Mouse (Mus musculus) liver, embryonic 14.5 days (tissue): ENCODE results near the gene C2cd2l. TPM values are rescaled to one million over a fixed set of nuclear protein-coding genes. Genes with fewer than 3 reads are reported as not detected.

Experiments
- ATAC-seq: fragments of 200-750 bp; cut with Nextera tagmentation; 2 replicates; pipeline ENCODE4 v1.8.0; 2017; ENCODE audit warnings: moderate number of reproducible peaks, mild to moderate bottlenecking, moderate library complexity; ENCODE audit not compliant: insufficient read depth
- DNase-seq, 3 experiments: peaks; one replicate each; pipeline ENCODE4 v3.0.0-alpha.2; 2012 to 2013; ENCODE audit warnings: low read depth in 3 of 3, low spot score in 3 of 3
- H3K27ac ChIP-seq: fragments of 300-500 bp; sonication (generic); 2 replicates; pipeline ENCODE4 v1.5.1; 2014; ENCODE audit warnings: moderate library complexity, mild to moderate bottlenecking, control low read depth, inconsistent platforms
- H3K27me3 ChIP-seq: fragments of 300-500 bp; sonication (generic); 2 replicates; pipeline ENCODE4 v1.6.1; 2014; ENCODE audit warnings: mild to moderate bottlenecking, low read length, moderate library complexity; ENCODE audit not compliant: control insufficient read depth, insufficient read depth
- H3K36me3 ChIP-seq: fragments of 300-500 bp; sonication (generic); replicated peaks from 2 replicates; pipeline ENCODE4 v1.6.1; 2014; ENCODE audit warnings: low read depth; ENCODE audit not compliant: control insufficient read depth, insufficient read depth
- H3K4me1 ChIP-seq, 2 experiments: fragments of 200-500 bp in 1 of 2; fragments of 300-500 bp in 1 of 2; sonication (generic) in 1 of 2; replicated peaks; 2 replicates each; pipeline ENCODE4 v1.6.1; 2012 to 2014; ENCODE audit warnings: antibody characterized with exemption in 1 of 2, inconsistent platforms in 1 of 2, low read length in 1 of 2; ENCODE audit not compliant: control insufficient read depth in 2 of 2, insufficient read depth in 2 of 2
- H3K4me2 ChIP-seq: fragments of 300-500 bp; sonication (generic); 2 replicates; pipeline ENCODE4 v1.6.1; 2014; ENCODE audit warnings: low read depth, mild to moderate bottlenecking, control low read depth, moderate library complexity
- H3K4me3 ChIP-seq, 2 experiments: fragments of 200-500 bp in 1 of 2; fragments of 300-500 bp in 1 of 2; sonication (generic) in 1 of 2; 2 replicates each; pipeline ENCODE4 v1.5.1; 2012 to 2014; ENCODE audit warnings: low read depth in 2 of 2, low read length in 2 of 2, mild to moderate bottlenecking in 2 of 2, control low read depth in 1 of 2, inconsistent platforms in 1 of 2, moderate library complexity in 1 of 2; ENCODE audit not compliant: insufficient read depth in 1 of 2
- H3K9ac ChIP-seq: fragments of 300-500 bp; sonication (generic); replicated peaks from 2 replicates; pipeline ENCODE4 v1.6.1; 2014; ENCODE audit warnings: mild to moderate bottlenecking, control low read depth, moderate library complexity
- H3K9me3 ChIP-seq: fragments of 300-500 bp; sonication (generic); 2 replicates; pipeline ENCODE4 v1.6.1; 2016; ENCODE audit warnings: low read length, mixed read lengths; ENCODE audit not compliant: control insufficient read depth
- CTCF ChIP-seq: IDR thresholded peaks from 2 replicates; pipeline ENCODE4 v1.5.1; 2016; ENCODE audit warnings: antibody characterized with exemption, low read depth, control low read depth
- EP300 ChIP-seq: IDR thresholded peaks from 2 replicates; pipeline ENCODE4 v1.6.1; 2016; ENCODE audit warnings: antibody characterized with exemption, low read depth
- WGBS: fragments of 180-500 bp; shearing (Covaris S2); extraction: QIAGEN DNeasy Blood & Tissue Kit; methylation state at CpG from one replicate; pipeline ENCODE4 v1.1.7; 2014; ENCODE audit not compliant: insufficient replicate concordance; 5-methylcytosine and 5-hydroxymethylcytosine counted together
- polyA plus RNA-seq, 2 experiments: library from polyadenylated mRNA; depleted of rRNA in 1 of 2; stranded (reverse) in 1 of 2; unstranded in 1 of 2; fragments of >200 nt; fragmentation: Nextera tagmentation in 1 of 2; extraction: Ambion mirVana in 1 of 2; gene quantifications; 2 replicates each; pipeline versions ENCODE4 v1.2.1 to v1.2.3; 2012 to 2014

Gene C2cd2l
- polyA plus RNA-seq, 2 experiments = 7.4 to 13.0 TPM

- peak; percentile 84 for ATAC-seq
- H3K9me3 ChIP-seq = no peaks in the 10 kb centered on the region
Observed at GRCm38 (mm10) chr9:44334396-44335330, 14.6 kb upstream of the C2cd2l start, which contains the start of gene H2afx. Gene H2afx, plus strand, starts transcription at chr9:44334694.

GRCm38 (mm10) chr9:44332918-44333638 is 13.0 kb upstream of the C2cd2l start:
- H3K9ac ChIP-seq = peak overlapping the region; percentile 74
- H3K36me3 ChIP-seq = peaks cover 63% of the 10 kb centered on the region
- H3K9me3 ChIP-seq = no peaks in the 10 kb centered on the region
- H3K27ac ChIP-seq = peak overlapping the region; percentile 91
- H3K27me3 ChIP-seq = no peaks in the 10 kb centered on the region
- WGBS = 93% methylated on average over 13 of the region's 13 CpGs
- peak overlapping the region; percentile 69 for H3K4me2 ChIP-seq
- ATAC-seq = no peak
- peak overlapping the region in 1 of 2 experiments; percentile 53; a peak in 3 of 4 replicates for H3K4me3 ChIP-seq
- no peak for DNase-seq
- peaks cover 13 to 15% of the 10 kb centered on the region in 2 experiments for H3K4me1 ChIP-seq
- TF ChIP-seq EP300 (no peak), CTCF (no peak)

More at GRCm38 (mm10) chr9:44334396-44335330, 14.6 kb upstream of the C2cd2l start, which contains the start of gene H2afx:
- peak; percentile 100 for DNase-seq
- H3K4me2 ChIP-seq = peak within 1 kb of the TSS; percentile 98
- peak within 1 kb of the TSS; percentile 99 for H3K9ac ChIP-seq
- H3K27me3 ChIP-seq = no peaks in the 10 kb centered on the region
- H3K27ac ChIP-seq = peak within 1 kb of the TSS; percentile 97
- TF ChIP-seq CTCF (peak; percentile 64), EP300 (peak; percentile 79)
- WGBS = under 1% methylated on average over 88 of the region's 91 CpGs
- H3K4me1 ChIP-seq = peaks cover 13 to 14% of the 10 kb centered on the region in 2 experiments
- H3K36me3 ChIP-seq = peaks cover 73% of the 10 kb centered on the region
- H3K4me3 ChIP-seq = peak within 1 kb of the TSS; percentile 95 to 97

GRCm38 (mm10) chr9:44330736-44331135 is 10.7 kb upstream of the C2cd2l start:
- peaks cover 42% of the 10 kb centered on the region for H3K36me3 ChIP-seq
- WGBS = 84% methylated on average over 6 of the region's 6 CpGs

DNA sequence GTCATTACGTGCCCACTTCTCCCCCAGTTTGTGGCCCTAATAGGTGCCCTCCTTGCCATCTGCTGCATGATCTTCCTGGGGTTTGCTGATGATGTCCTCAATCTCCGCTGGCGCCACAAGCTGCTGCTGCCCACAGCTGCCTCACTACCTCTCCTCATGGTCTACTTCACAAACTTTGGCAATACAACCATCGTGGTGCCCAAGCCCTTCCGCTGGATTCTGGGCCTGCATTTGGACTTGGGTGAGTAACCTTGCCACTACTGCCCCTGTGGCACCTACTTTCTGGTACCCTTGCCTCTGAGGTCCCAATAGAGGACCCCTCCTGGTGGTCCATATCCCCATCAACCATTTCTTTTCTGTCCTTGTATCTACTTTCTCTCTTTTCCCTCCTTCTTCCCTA is 7.8 kb upstream of the C2cd2l start:
- TF ChIP-seq EP300 = no peak
- TF ChIP-seq CTCF = no peak
- H3K36me3 ChIP-seq = peaks cover 26% of the 10 kb centered on the region
- no peak overlapping the region for H3K27ac ChIP-seq
- no peak for DNase-seq
- H3K27me3 ChIP-seq = no peaks in the 10 kb centered on the region
- no peaks in the 10 kb centered on the region for H3K9me3 ChIP-seq
- ATAC-seq = no peak
- H3K4me2 ChIP-seq = peak overlapping the region; percentile 95
- peak overlapping the region; percentile 64 to 83 for H3K4me3 ChIP-seq
- peak overlapping the region; percentile 78 for H3K9ac ChIP-seq
- WGBS = 87% methylated on average over 5 of the region's 5 CpGs
- H3K4me1 ChIP-seq = peaks cover 11 to 14% of the 10 kb centered on the region in 2 experiments; a peak in 3 of 4 replicates

More at GRCm38 (mm10) chr9:44330736-44331135, 10.7 kb upstream of the C2cd2l start:
- no peak overlapping the region for H3K27ac ChIP-seq
- ATAC-seq (no peak), DNase-seq (no peak)
- no peak overlapping the region for H3K4me3 ChIP-seq
- no peaks in the 10 kb centered on the region for H3K27me3 ChIP-seq
- H3K4me1 ChIP-seq = peaks cover 20 to 24% of the 10 kb centered on the region in 2 experiments
- H3K9me3 ChIP-seq = no peaks in the 10 kb centered on the region
- no peak overlapping the region for H3K4me2 ChIP-seq
- TF ChIP-seq CTCF (no peak), EP300 (no peak)
- no peak overlapping the region for H3K9ac ChIP-seq
